Mouse (Mus musculus) liver, embryonic 13.5 days (tissue): ENCODE measurements around the gene Agap1. TPM values are rescaled to one million over a fixed set of nuclear protein-coding genes. Genes with fewer than 3 reads are reported as not detected.

Experiments used
- ATAC-seq: fragments of 200-750 bp; cut with Nextera tagmentation; 2 replicates; pipeline ENCODE4 v1.8.0; 2017; ENCODE audit warnings: low read depth, mild to moderate bottlenecking, moderate number of reproducible peaks, moderate library complexity
- DNase-seq: peaks from one replicate; pipeline ENCODE4 v3.0.0; 2022
- H3K27ac ChIP-seq: fragments of 300-500 bp; sonication (generic); 2 replicates; pipeline ENCODE4 v1.5.1; 2015; ENCODE audit warnings: moderate library complexity, mild to moderate bottlenecking, inconsistent platforms
- H3K27me3 ChIP-seq: fragments of 300-500 bp; sonication (generic); 2 replicates; pipeline ENCODE4 v1.6.1; 2015; ENCODE audit warnings: mild to moderate bottlenecking, inconsistent platforms
- H3K36me3 ChIP-seq: fragments of 300-500 bp; sonication (generic); 2 replicates; pipeline ENCODE4 v1.6.1; 2015; ENCODE audit warnings: mild to moderate bottlenecking, inconsistent platforms
- H3K4me1 ChIP-seq: fragments of 300-500 bp; sonication (generic); replicated peaks from 2 replicates; pipeline ENCODE4 v1.6.1; 2015; ENCODE audit warnings: inconsistent platforms
- H3K4me2 ChIP-seq: fragments of 300-500 bp; sonication (generic); 2 replicates; pipeline ENCODE4 v1.6.1; 2015; ENCODE audit warnings: inconsistent platforms, mild to moderate bottlenecking, moderate library complexity
- H3K4me3 ChIP-seq: fragments of 300-500 bp; sonication (generic); replicated peaks from 2 replicates; pipeline ENCODE4 v1.5.1; 2015; ENCODE audit warnings: mild to moderate bottlenecking, inconsistent platforms
- H3K9ac ChIP-seq: fragments of 300-500 bp; sonication (generic); 2 replicates; pipeline ENCODE4 v1.6.1; 2015; ENCODE audit warnings: mild to moderate bottlenecking, inconsistent platforms
- H3K9me3 ChIP-seq: fragments of 300-500 bp; sonication (generic); replicated peaks from 2 replicates; pipeline ENCODE4 v1.6.1; 2016; ENCODE audit warnings: inconsistent platforms
- WGBS: fragments of 180-500 bp; shearing (Covaris S2); methylation state at CpG from one replicate; pipeline ENCODE4 v1.1.7; 2015; ENCODE audit not compliant: insufficient replicate concordance; 5-methylcytosine and 5-hydroxymethylcytosine counted together
- polyA plus RNA-seq: library from polyadenylated mRNA; unstranded; fragments of >200 nt; fragmentation: Nextera tagmentation; extraction: Ambion mirVana; gene quantifications from 2 replicates; pipeline ENCODE4 v1.2.1, GENCODE M21; 2015

Gene Agap1
- polyA plus RNA-seq, 1 experiment from 2014 or later: 1.2 TPM

DNA sequence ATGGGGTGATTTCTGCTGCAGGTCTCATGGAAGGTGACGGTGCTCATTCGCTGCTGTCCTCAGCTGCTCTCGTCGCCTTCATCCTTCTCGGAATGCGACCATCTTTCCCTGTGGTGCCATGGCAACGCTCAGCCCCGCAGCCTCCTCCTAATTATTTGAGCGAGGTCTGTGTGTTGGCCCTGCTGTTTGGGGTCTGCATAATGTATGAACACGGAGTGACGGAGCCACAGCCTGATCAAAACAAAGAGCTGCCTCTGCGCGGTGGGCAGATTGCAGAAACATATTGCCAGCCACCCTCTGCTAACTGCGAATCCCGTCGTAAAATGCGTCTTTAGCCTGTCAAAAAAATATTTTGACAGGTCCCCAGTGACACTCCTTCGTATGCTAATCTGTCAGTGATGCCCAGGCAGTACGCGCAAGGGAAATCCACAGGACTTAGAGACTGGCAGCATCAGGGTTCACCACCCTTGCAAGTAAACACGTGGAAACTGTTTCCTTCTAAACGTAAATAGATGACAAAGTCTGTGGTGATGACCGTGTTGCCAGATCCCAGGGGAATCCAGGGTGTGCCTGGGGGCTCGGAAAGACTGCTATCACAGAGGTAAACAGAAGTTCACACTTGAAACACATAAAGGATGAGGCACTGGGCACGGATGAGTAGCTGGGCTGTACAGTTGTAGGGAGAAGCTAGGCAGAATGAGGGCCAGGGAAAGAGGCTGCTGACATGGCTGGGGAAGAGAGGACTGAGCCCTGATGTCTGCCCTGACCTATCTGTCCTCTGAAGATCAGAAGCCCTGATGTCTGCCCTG, 95.7 kb downstream of the Agap1 start:
- Histone ChIP-seq H3K36me3 (no peaks in the 10 kb centered on the region), H3K27ac (no peak overlapping the region), H3K9me3 (no peaks in the 10 kb centered on the region), H3K4me2 (no peak overlapping the region), H3K27me3 (no peaks in the 10 kb centered on the region), H3K9ac (no peak overlapping the region), H3K4me1 (peaks cover 13% of the 10 kb centered on the region), H3K4me3 (no peak overlapping the region)
- no peak for ATAC-seq
- WGBS: 73% methylated on average over 25 of the region's 25 CpGs
- no peak for DNase-seq

DNA sequence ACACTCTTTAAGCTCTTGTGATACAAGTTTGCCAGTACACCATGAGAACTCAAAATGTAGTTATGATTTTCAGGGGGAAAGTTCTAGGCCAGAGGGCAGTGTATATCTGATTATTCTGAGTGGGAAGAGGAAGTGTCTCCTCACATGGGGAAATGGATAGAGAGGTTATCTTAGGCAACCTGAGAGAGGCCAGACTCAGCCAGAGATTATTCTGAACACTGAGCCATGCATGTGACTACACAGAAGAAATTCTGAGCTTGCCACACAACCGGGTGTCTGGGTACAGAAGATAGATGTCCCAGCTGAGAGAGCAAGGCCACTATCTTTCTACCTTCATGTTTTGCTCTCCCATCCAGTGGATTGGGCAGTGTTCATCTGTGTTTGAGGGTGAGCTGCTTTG, 97.9 kb downstream of the Agap1 start:
- Histone ChIP-seq H3K4me1 (peaks cover 11% of the 10 kb centered on the region), H3K27me3 (no peaks in the 10 kb centered on the region), H3K9ac (no peak overlapping the region), H3K9me3 (no peaks in the 10 kb centered on the region), H3K27ac (no peak overlapping the region), H3K36me3 (no peaks in the 10 kb centered on the region), H3K4me3 (no peak overlapping the region), H3K4me2 (no peak overlapping the region)
- WGBS: 8% methylated on average over 1 of the region's 1 CpGs
- ATAC-seq: peak; percentile 34; the same call in 1 of the 2 replicates
- DNase-seq: no peak

- ATAC-seq (no peak), DNase-seq (no peak)
- WGBS: 62% methylated on average over 3 of the region's 3 CpGs
Observed at GRCm38 (mm10) chr1:89553791-89554190, 99.2 kb downstream of the Agap1 start.

DNA sequence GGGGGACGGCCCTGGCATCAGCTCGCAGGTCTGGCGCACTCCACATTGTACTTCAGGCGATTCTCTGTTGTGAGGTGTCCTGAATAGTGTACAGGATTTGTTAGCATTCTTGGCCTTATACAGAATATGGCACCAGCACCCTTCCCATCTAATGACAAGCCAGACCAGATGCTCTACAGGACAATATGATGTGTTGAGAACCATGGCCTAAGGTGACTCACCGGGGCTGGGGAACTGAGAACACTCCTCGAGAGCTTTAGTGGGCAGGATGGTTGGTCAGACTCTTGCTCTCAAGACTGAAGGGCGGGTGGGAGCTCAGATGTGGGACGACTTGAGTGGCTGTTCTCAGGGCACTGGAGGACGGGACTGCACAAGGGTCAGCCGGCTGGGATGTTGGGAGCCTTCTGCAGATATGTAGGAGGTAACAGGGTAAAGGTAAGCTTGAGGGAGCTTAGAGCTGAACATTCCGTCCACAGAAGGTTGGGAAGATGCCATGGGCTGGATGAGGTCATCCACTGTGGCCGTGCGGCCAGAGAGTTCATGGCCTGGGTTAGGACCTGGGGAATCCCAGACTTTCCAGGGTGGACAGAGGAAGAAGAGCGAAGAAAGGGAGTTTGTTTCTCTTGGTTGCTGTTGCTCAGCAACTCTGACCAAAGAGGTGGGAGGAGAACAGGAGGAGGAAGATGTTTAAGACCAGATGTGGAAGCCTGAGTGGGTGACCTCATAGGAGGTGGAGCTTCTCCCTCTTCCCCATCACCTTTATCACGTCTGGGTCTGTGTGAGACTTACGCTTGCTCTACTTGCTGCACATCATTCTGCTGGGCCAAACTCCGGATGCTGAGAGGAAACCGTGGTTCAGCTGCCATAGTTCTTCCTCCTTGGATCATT, 100.6 kb downstream of the Agap1 start:
- Histone ChIP-seq H3K4me3 (no peak overlapping the region), H3K4me2 (no peak overlapping the region), H3K27me3 (no peaks in the 10 kb centered on the region), H3K27ac (no peak overlapping the region), H3K36me3 (no peaks in the 10 kb centered on the region), H3K9me3 (no peaks in the 10 kb centered on the region), H3K9ac (no peak overlapping the region), H3K4me1 (peaks cover 10% of the 10 kb centered on the region)
- ATAC-seq (no peak), DNase-seq (no peak)
- 57% methylated on average over 18 of the region's 18 CpGs for WGBS

More at GRCm38 (mm10) chr1:89553791-89554190, 99.2 kb downstream of the Agap1 start:
- Histone ChIP-seq H3K36me3 (no peaks in the 10 kb centered on the region), H3K4me3 (no peak overlapping the region), H3K9me3 (no peaks in the 10 kb centered on the region), H3K27me3 (no peaks in the 10 kb centered on the region), H3K4me1 (peaks cover 10% of the 10 kb centered on the region), H3K27ac (no peak overlapping the region), H3K4me2 (no peak overlapping the region), H3K9ac (no peak overlapping the region)

DNA sequence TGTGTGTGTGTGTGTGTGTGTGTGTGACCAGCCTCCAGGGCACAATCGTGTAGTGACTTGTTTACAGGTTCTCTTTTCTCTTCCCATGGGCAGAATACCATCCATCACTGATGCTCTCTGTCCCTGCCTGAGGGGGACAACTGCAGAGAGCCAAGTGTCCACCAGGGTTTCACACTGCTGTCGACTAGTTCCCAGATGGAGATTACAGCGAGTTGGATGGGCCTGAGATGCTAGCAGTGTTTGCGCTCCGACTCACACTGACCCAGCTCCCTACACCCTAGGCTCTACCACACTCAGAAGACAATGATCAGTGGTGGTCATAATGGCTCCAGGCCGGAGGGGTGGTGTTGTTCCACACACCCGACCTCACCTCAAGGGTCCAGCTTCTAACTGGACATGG, 101.4 kb downstream of the Agap1 start:
- Histone ChIP-seq H3K4me3 (no peak overlapping the region), H3K9me3 (no peaks in the 10 kb centered on the region), H3K4me1 (peaks cover 10% of the 10 kb centered on the region), H3K27me3 (no peaks in the 10 kb centered on the region), H3K27ac (no peak overlapping the region), H3K36me3 (no peaks in the 10 kb centered on the region), H3K4me2 (no peak overlapping the region), H3K9ac (no peak overlapping the region)
- DNase-seq (no peak), ATAC-seq (no peak)
- 55% methylated on average over 7 of the region's 7 CpGs for WGBS

DNA sequence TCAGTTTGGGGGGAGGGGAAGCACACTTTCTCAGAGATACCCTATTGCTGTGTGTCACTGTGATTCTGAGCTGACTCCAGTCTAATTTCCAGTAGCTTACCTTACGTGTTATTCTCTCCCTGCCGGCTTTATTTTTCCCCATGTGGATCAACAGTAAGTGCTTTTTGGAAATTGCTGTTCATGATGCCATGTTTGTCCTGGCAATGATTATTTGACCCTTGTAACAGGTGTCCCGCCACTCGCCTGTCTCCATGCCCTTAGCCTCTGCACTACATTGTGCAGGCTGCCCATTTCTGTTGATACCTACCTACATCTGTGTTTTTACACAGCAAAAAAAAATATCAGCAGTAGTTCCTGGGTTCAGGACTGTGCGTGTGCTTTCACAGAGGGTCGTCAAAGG, 102.8 kb downstream of the Agap1 start:
- no peak overlapping the region for H3K9ac ChIP-seq
- no peaks in the 10 kb centered on the region for H3K9me3 ChIP-seq
- 75% methylated on average over 6 of the region's 6 CpGs for WGBS
- H3K27me3 ChIP-seq: no peaks in the 10 kb centered on the region
- DNase-seq: no peak
- H3K4me3 ChIP-seq: no peak overlapping the region
- H3K4me1 ChIP-seq: peaks cover 10% of the 10 kb centered on the region
- no peak overlapping the region for H3K4me2 ChIP-seq
- no peaks in the 10 kb centered on the region for H3K36me3 ChIP-seq
- no peak overlapping the region for H3K27ac ChIP-seq
- ATAC-seq: no peak

- DNase-seq: no peak
- Histone ChIP-seq H3K4me2 (no peak overlapping the region), H3K36me3 (no peaks in the 10 kb centered on the region), H3K27ac (no peak overlapping the region), H3K9me3 (no peaks in the 10 kb centered on the region), H3K9ac (no peak overlapping the region), H3K27me3 (no peaks in the 10 kb centered on the region), H3K4me3 (no peak overlapping the region), H3K4me1 (peaks cover 7% of the 10 kb centered on the region; the same call in 1 of the 2 replicates)
- WGBS: 32% methylated on average over 1 of the region's 1 CpGs
- ATAC-seq: no peak
Observed at GRCm38 (mm10) chr1:89558080-89558479, 103.5 kb downstream of the Agap1 start.

DNA sequence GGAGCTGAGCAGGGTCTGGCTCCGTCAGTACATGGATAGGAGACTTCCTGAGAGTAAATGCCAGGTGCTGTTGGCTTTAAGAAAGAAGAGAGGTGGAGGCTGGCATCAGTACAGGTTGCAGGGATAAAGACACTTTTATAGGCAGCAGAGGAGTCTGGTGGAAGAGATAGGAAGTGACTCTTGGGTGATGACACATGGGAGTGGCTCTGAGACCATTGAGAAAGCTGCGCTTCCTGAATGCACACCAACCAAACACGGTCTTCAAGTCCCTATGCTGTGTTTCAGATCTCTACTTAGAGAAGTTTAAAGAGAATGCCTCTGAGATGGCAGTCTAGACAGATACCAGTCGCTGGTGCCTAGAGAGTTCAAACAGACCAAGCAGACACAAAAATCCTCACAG, 108.8 kb downstream of the Agap1 start:
- no peaks in the 10 kb centered on the region for H3K9me3 ChIP-seq
- H3K9ac ChIP-seq: no peak overlapping the region
- H3K36me3 ChIP-seq: no peaks in the 10 kb centered on the region
- no peak overlapping the region for H3K27ac ChIP-seq
- no peak overlapping the region for H3K4me3 ChIP-seq
- 40% methylated on average over 4 of the region's 4 CpGs for WGBS
- no peak for DNase-seq
- H3K4me1 ChIP-seq: peaks cover 7% of the 10 kb centered on the region; the same call in 1 of the 2 replicates
- no peak for ATAC-seq
- H3K27me3 ChIP-seq: no peaks in the 10 kb centered on the region
- no peak overlapping the region for H3K4me2 ChIP-seq

GRCm38 (mm10) chr1:89566578-89567488, 112.2 kb downstream of the Agap1 start:
- peaks cover 22% of the 10 kb centered on the region for H3K4me1 ChIP-seq
- no peak overlapping the region for H3K9ac ChIP-seq
- WGBS: 50% methylated on average over 9 of the region's 9 CpGs
- H3K9me3 ChIP-seq: no peaks in the 10 kb centered on the region
- H3K27ac ChIP-seq: no peak overlapping the region
- no peak for DNase-seq
- H3K4me2 ChIP-seq: no peak overlapping the region
- no peak overlapping the region for H3K4me3 ChIP-seq
- no peaks in the 10 kb centered on the region for H3K36me3 ChIP-seq
- H3K27me3 ChIP-seq: no peaks in the 10 kb centered on the region
- no peak for ATAC-seq

GRCm38 (mm10) chr1:89568546-89569405, 114.2 kb downstream of the Agap1 start:
- no peak overlapping the region for H3K4me2 ChIP-seq
- no peak overlapping the region for H3K9ac ChIP-seq
- H3K4me1 ChIP-seq: peaks cover 17% of the 10 kb centered on the region
- no peak overlapping the region for H3K27ac ChIP-seq
- no peak for ATAC-seq
- no peak overlapping the region for H3K4me3 ChIP-seq
- no peaks in the 10 kb centered on the region for H3K36me3 ChIP-seq
- H3K9me3 ChIP-seq: no peaks in the 10 kb centered on the region
- 48% methylated on average over 6 of the region's 6 CpGs for WGBS
- no peak for DNase-seq
- no peaks in the 10 kb centered on the region for H3K27me3 ChIP-seq
